Mouse (Mus musculus) kidney, adult 8-10 months (tissue): Measurements from ENCODE around the gene Mapkapk2.

Source experiments
- DNase-seq, 2 experiments: peaks; one replicate each; pipeline ENCODE4 v3.0.0; 2022

Gene Mapkapk2

DNA sequence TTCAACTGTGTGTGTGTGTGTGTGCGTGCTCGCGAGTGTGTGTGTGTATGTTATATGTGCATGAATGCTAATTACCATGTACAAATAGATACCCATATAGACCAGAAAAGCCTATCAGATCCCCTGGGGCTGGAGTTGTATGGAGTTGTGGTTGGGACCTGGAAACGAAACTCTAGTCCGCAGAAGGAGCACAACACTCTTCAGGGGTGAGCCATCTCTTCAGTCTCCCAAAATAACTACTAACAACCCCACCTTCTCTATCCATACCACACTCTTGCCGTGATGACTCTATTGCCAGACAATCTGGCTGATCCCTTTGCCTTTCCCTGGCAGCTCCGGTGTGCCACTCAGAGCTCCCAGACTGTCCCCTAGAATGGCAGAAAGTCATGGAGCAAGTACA is 81.7 kb downstream of the Mapkapk2 start:
- no peak for DNase-seq

DNA sequence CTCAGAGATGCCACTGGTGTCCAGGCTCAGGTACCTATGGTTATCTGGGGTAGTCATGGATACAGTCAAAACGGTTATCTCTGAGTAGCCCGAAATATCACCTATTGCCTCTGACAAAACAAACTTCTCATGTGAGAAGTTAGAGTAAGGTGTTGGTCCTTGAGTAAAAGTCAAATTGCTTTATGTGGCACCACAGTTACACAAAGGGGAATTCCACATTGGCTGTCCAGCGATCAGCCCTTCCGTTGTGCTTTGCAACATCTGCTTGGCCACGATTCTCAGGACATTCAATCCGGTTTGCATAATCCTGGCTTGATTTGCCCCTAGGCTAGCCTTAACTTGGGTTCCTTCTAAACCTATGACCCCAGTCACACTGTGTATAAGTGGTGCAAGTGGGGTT is 82.3 kb downstream of the Mapkapk2 start:
- DNase-seq, result no peak

DNA sequence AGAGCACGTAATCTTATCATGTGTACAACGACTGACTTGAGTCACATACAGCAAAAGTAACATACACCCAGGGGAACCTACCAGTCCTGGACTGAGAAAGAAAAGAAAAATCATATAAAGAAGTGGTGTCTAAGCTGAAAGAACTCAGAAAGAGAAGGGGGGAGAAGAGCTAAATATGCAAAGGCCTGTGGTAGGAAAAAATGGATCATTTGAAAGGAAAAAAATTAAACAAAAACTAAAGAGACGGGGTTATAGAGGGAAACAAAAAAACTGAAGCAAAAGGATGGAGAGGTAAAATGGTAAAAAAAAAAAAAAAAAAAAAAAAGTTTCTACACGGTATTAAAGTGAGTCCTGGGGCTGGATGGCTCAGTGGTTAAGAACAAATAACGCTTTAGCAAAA is 83.7 kb downstream of the Mapkapk2 start:
- DNase-seq, result no peak

DNA sequence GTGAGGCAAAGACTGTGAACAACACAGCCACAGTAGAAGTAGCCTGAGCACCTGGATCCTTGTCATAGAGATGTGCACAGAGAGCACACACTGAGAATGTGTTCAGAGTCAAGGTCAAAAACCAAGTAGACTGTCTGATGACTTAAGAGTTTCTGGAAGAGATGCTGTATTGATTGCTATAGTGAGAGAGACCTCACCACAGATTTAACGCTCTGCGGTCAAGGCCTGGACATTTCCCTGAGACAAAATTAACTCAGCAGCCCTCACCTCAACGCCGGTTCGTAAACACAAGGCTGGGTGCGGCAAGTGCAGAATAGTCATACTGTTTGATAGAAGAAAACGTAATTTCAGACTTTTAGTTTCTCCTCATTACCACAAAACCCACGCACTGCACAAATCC is 85.1 kb downstream of the Mapkapk2 start:
- no peak for DNase-seq

DNA sequence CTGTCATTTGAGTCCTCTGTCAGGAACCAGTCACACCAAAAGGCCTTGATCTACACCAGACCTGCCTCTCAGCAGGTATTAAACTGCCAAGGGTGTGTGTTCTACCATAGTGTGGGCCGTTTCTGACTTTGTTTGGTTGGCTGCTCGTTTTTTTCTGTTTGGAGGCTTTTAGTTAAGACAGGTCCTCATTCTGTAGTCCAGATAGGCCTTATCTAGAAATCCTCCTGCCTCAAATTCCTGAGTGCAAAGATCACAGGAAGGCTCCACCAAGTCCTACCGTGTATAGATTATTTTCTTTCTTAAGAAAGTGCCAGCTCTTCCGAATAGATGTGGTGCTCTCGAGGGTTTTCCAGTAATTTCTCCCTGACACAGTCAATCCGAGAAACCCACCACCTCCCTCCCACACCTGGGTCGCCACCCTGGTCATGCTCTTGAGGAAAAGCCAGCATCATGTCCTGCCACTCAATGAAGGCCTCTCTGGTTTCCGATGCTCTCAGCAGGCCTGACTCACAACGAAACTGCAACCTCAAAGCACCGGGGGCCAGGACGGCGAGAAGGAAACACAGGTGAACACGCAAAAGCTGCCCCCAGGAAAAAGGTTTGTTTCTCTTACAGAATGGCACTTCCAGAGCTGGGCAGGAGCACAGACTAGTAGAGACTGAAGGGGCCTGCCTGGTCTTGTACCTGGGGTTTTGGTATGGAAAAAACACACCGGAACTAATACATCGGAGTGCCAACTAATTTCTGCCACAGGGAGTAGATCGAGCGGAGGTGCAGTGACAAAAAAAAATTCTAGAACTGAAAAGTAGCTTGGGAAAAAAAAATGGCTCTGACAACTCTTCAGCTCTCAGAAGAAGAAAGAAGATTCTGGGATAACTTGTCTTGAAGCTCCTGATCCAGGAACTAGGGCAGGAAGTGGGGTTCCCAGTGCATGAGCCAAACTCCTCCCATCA is 87.1 kb downstream of the Mapkapk2 start:
- DNase-seq, result no peak

DNA sequence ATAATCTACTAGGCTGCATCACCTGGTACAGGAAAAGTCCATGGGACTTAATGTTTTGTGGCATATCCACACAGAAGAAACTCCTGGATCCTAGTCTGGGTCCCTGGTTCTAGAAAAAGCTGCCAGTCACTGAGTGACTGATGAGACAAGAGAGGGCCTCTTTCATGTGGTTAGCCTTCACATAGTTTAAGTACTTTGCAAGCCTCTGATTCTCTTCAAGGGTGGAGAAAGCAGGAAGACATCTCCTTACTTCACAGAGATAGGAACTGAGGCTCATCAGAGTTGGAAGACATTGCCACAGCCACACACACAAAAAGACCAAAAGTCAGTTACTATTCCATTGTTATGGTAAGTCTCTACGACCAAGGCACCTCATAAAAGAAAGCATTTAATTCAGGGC is 91.6 kb downstream of the Mapkapk2 start:
- no peak for DNase-seq
